Comparison of ENCODE assay signal across 25 mouse cellular contexts in the genomic region with DNA sequence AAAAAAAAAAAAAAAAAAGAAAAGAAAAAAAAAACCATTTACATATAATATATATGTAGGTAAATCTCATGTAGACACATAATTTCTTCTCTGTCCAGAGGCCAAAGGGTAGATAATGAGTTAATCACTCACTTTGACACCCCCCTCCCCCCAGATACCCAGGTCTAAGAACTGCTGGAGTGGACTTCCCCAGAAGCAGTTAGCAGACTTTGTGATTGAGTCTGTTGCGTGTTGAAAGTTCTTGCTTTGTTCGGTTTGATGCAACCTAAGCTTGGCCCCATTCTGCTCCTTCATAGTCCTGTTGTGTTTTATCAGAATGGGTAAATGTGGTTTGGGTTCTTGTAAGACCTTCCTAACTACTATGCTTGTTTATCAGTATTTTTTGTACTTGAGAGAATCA. TPM values are rescaled to one million over a fixed set of nuclear protein-coding genes. Genes with fewer than 3 reads are reported as not detected.
DNase-seq lines count a peak whose midpoint lies in the region; ATAC-seq and TF ChIP-seq lines count a peak whose summit lies in the region.
"Had no signal": no experiment of that assay in that cellular context is flagged by ENCODE, and none has a peak within 500 bp of the region (broad histone marks: within the 10 kb centered on the region; RNA-seq: fewer than 3 reads in every experiment).

No protein-coding gene starts in this region.

- TF ChIP-seq POLR2A in kidney, adult 2 months (IDR thresholded peaks at IDR 0.05; ENCODE audit: low read depth, low read length): no peak

- peaks cover 2% of the 10 kb centered on the region; the same call in 1 of the 2 replicates for H3K4me1 ChIP-seq in kidney, adult 2 months (ENCODE audit: control insufficient read depth, insufficient read depth, low read length)
- H3K4me1 ChIP-seq in kidney, embryonic 16.5 days (ENCODE audit: insufficient read depth, low read length): no peaks in the 10 kb centered on the region
- H3K4me1 ChIP-seq: embryonic facial prominence, embryonic 12.5 days; heart, embryonic 13.5 days; hindbrain, embryonic 13.5 days had no signal

- peak; percentile 17 for DNase-seq in kidney, adult 2 months
- DNase-seq in naive thymus-derived CD4-positive, alpha-beta T cell, adult 2 months (ENCODE audit: low read depth): peak; percentile 27
- no peak for DNase-seq in urinary bladder, adult 2 months (ENCODE audit: low spot score)
- DNase-seq in spleen, postnatal 10 days (ENCODE audit: low spot score in 2 of 2): no peak
- DNase-seq in T-cell, adult 2 months (ENCODE audit: low spot score): no peak
- DNase-seq: adrenal gland, postnatal 10 days; adrenal gland, postnatal 36 days; cerebellum, adult 2 months; cerebellum, adult 9-11 months; cerebellum, postnatal 25 days; forebrain, postnatal 0 days; gastrocnemius, postnatal 25 days; heart, adult 18-20 months; heart, postnatal 14 days had no signal

- no peak overlapping the region for H3K4me2 ChIP-seq in kidney, embryonic 16.5 days (replicated peaks; ENCODE audit: low read depth, low read length)
- H3K4me2 ChIP-seq: embryonic facial prominence, embryonic 12.5 days; embryonic facial prominence, embryonic 15.5 days; heart, embryonic 13.5 days; hindbrain, embryonic 13.5 days had no signal

- 61% methylated on average over 2 of the region's 2 CpGs for WGBS in kidney, adult 2 months
- 81% methylated on average over 2 of the region's 2 CpGs for WGBS in kidney, embryonic 16.5 days

- no peak for TF ChIP-seq CTCF in kidney, adult 2 months (conservative IDR thresholded peaks at IDR 0.05; ENCODE audit: insufficient read depth, insufficient read length, low read depth, low read length)

- no peak for ATAC-seq in kidney, embryonic 16.5 days (ENCODE audit: low FRiP score, low TSS enrichment)
- peak; percentile 28 for ATAC-seq in CD4-positive, CD25-positive, alpha-beta regulatory T cell, adult 4 months
- ATAC-seq in activated CD4-positive, CD25-positive, alpha-beta regulatory T cell, adult 4 months: peak; percentile 43
- ATAC-seq: forebrain, embryonic 14.5 days; forebrain, postnatal 0 days; hindbrain, embryonic 16.5 days had no signal

- H3K27me3 ChIP-seq in kidney, adult 2 months (replicated peaks; ENCODE audit: control insufficient read depth, insufficient read depth, low read length): no peaks in the 10 kb centered on the region
- H3K27me3 ChIP-seq in kidney, embryonic 16.5 days (ENCODE audit: insufficient read depth, low read length): no peaks in the 10 kb centered on the region
- H3K27me3 ChIP-seq: CH12.LX; embryonic facial prominence, embryonic 12.5 days; embryonic facial prominence, embryonic 15.5 days; heart, embryonic 13.5 days; hindbrain, embryonic 13.5 days had no signal

- no peaks in the 10 kb centered on the region for H3K9me3 ChIP-seq in kidney, embryonic 16.5 days (ENCODE audit: low read length)
- H3K9me3 ChIP-seq: embryonic facial prominence, embryonic 12.5 days; embryonic facial prominence, embryonic 15.5 days; G1E; heart, embryonic 13.5 days; hindbrain, embryonic 13.5 days had no signal

- H3K27ac ChIP-seq in kidney, adult 2 months (ENCODE audit: insufficient read depth, low read depth, low read length): no peak overlapping the region
- H3K27ac ChIP-seq in kidney, embryonic 16.5 days (ENCODE audit: low read length): no peak overlapping the region
- H3K27ac ChIP-seq: embryonic facial prominence, embryonic 12.5 days; embryonic facial prominence, embryonic 15.5 days; heart, embryonic 13.5 days; hindbrain, embryonic 13.5 days had no signal

- H3K4me3 ChIP-seq in kidney, adult 2 months (ENCODE audit: insufficient read depth, low read depth, low read length): no peak overlapping the region
- no peak overlapping the region for H3K4me3 ChIP-seq in kidney, embryonic 16.5 days (ENCODE audit: low read length)
- H3K4me3 ChIP-seq: embryonic facial prominence, embryonic 12.5 days; embryonic facial prominence, embryonic 15.5 days; heart, embryonic 13.5 days; hindbrain, embryonic 13.5 days had no signal

- no peaks in the 10 kb centered on the region for H3K36me3 ChIP-seq in kidney, adult 2 months (ENCODE audit: control insufficient read depth, insufficient read depth, low read length)
- H3K36me3 ChIP-seq in kidney, embryonic 16.5 days (ENCODE audit: insufficient read depth, low read length): no peaks in the 10 kb centered on the region
- H3K36me3 ChIP-seq: embryonic facial prominence, embryonic 12.5 days; embryonic facial prominence, embryonic 15.5 days; hindbrain, embryonic 13.5 days had no signal

- H3K9ac ChIP-seq in kidney, embryonic 16.5 days (replicated peaks; ENCODE audit: low read length): no peak overlapping the region
- H3K9ac ChIP-seq: embryonic facial prominence, embryonic 12.5 days; embryonic facial prominence, embryonic 15.5 days; forebrain, postnatal 0 days; heart, embryonic 13.5 days; hindbrain, embryonic 13.5 days had no signal

RNA-seq across cellular contexts. Expression of gene Lclat1, which starts 45.9 kb away (rescaled TPM):
- polyA plus RNA-seq in kidney, adult 2 months (2012; rRNA removed): 17.3 and 18.8 TPM in 2 replicates
- polyA plus RNA-seq in kidney, embryonic 16.5 days (2015; fragmentation: Nextera tagmentation; extraction: Ambion mirVana): 16.9 and 20.0 TPM in 2 replicates
- polyA plus RNA-seq in CD4-positive, CD25-positive, alpha-beta regulatory T cell, adult 4 months (2017; shearing (Covaris generic)): 10 to 100 TPM; 83.5 to 84.1 TPM
- 10 to 100 TPM; 44.4 to 55.0 TPM for polyA plus RNA-seq in activated CD4-positive, CD25-positive, alpha-beta regulatory T cell, adult 4 months (2017; shearing (Covaris generic))
- 7.0 and 12.4 TPM in 2 replicates for polyA plus RNA-seq in urinary bladder, adult 2 months (2012; rRNA removed)

Comparison
In these comparisons a context has a peak if more than half of its experiments do, and no peak if none do; other contexts are left out.
1. DNase-seq: peak in kidney, adult 2 months (single experiment) and naive thymus-derived CD4-positive, alpha-beta T cell, adult 2 months (single experiment); none in urinary bladder, adult 2 months (single experiment), spleen, postnatal 10 days (0 of 2) and T-cell, adult 2 months (single experiment).